Mouse (Mus musculus) cerebellum, adult 11 months (tissue): ENCODE measurements at regions not wholly inside any gene's neighbourhood (a gene's known extent, or its start where the extent isn't known, plus 50 kb on each side); places are given as distances from the start of the nearest gene placed in this dataset.
A peak's percentile ranks its signal among the peaks of the same experiment; 100 is the strongest.

Experiments used
- DNase-seq: peaks from one replicate; pipeline ENCODE4 v3.0.0; 2022

- DNase-seq, result no peak
Observed at GRCm38 (mm10) chr15:62325451-62326290, 1402.9 kb upstream of the A1bg start.

- no peak for DNase-seq
Observed at GRCm38 (mm10) chr15:62320966-62321365, 1398.2 kb upstream of the A1bg start.

DNA sequence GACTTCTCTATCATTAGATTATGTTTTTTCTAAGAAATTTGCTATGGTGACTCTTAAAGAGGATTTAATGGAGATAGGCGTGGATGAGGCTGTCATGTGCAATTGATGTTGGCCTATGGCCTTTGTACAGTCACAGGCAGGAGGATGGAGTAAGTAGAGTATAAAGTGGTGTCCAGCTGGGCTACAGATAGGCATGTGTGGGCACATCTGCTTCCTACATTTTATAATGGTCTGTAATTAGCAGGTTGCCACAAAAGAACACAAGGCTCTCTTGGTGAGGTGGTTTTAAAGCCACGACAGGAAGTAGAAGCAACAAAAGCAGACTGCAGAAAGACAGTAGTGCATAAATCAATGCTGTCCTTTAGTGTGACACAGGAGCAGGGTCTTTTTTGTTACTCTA is 1391.6 kb upstream of the A1bg start:
- no peak for DNase-seq

- DNase-seq, result no peak
Observed at GRCm38 (mm10) chr15:62302233-62302632, 1379.4 kb upstream of the A1bg start.

DNA sequence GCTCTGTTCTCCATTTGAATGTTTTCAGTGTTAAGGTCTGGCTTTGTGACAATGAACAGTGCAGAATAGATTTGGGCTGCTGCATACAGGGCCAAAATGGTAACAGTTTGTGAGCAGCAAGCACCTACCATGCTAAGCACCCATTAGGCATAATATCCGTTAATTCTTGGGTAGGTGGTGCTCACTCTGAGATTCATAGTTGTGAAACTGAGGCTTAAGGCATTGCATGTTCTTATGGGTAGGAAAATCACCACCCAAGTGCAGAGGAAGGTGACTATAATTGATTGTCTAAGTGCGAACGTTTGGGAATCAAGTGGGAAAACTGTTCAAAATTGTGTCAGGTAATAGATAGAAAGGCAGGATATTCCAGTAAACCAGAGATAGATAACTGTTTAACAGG is 1378.8 kb upstream of the A1bg start:
- no peak for DNase-seq

GRCm38 (mm10) chr15:62297138-62297537 is 1374.3 kb upstream of the A1bg start:
- no peak for DNase-seq

GRCm38 (mm10) chr15:62295233-62295927 is 1372.6 kb upstream of the A1bg start:
- DNase-seq, result peak; percentile 4

DNA sequence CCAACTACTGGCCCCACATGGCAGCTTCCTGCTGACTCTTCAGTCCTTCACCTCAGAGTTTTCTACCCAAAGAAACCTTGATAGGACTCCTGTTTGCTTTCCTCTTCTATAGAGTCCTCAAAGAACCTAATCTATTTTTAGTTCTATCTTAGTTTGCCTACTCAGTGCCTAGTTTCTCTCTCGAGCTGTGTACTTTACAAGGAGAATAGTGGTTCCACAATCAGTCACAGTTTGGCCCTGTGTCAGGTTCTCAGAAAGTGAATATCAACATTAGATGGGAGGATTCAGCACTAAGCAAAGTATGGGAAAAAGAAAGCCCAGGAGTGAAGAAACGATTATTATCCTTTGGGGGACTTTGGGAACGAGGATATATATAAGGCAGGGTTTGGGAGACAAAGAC is 1372.0 kb upstream of the A1bg start:
- no peak for DNase-seq

- no peak for DNase-seq
Observed at GRCm38 (mm10) chr15:62292876-62293275, 1370.1 kb upstream of the A1bg start.

DNA sequence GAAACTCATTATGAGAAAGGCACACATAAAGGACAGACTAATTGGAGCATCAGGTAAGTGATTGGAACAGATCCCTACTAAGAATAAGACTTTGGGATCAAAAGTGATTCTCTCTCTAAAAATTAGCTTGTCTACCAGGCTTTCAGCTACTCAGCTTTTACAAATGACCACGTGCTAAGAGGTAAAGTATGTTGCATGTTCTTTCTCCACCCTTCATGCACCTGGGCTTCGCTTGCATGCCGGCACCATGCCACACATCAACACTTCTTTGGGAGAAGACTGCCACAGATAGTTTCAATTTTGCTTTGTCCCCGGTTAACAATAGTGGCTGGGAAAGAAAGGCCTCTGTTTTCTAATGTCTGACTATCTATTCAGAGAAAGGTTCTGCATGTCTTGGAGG is 1367.9 kb upstream of the A1bg start:
- DNase-seq, result no peak

DNA sequence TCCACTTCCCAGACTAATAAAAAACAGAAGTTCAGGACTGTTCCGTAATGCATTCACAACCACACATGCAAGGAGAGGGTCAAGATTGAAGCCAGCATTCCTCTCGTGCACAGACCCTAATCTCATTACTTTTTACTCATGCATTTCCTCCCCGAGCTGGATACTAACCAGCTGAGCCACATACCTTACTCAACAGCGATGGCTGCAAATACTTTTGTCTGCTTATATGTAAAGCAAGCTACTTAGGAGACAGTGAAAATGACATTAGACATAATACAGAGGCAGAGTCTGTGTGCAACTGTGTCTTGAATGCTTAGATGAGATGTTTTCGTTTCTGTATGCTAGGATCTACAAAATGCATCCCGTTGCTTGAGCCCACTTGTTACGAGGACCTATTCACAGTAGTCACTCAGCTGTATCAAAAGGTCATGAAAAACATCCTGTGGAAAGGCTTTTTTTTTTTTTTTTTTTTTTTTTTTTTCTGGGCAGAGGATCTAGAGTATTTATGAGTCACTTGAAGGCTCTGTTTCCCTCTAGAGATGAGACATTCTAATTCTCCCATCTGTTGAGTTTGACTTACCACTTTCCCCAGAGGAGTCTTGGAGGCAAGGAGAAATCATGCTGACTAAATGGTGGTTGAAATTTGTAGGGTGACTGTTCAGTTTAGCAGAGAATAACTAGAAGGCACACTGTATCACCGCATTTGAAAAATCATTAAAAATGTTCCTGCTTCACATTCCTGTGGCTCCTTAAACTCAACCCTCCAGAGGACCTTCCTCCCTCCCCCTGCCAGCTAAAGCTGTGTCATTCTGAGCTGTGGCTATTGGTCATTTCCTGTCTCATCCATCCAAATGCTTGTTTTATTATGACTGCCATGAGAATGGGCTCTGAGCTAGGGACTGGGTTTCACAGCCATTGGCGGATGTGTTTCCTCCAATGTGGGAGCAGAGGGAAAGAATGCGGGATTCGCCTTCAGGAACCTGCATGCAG is 1364.1 kb upstream of the A1bg start:
- no peak for DNase-seq

- no peak for DNase-seq
Observed at GRCm38 (mm10) chr15:62284606-62285531, 1362.1 kb upstream of the A1bg start.

GRCm38 (mm10) chr15:62283661-62284429 is 1361.0 kb upstream of the A1bg start:
- no peak for DNase-seq

- no peak for DNase-seq
Observed at GRCm38 (mm10) chr15:62282646-62283045, 1359.8 kb upstream of the A1bg start.

DNA sequence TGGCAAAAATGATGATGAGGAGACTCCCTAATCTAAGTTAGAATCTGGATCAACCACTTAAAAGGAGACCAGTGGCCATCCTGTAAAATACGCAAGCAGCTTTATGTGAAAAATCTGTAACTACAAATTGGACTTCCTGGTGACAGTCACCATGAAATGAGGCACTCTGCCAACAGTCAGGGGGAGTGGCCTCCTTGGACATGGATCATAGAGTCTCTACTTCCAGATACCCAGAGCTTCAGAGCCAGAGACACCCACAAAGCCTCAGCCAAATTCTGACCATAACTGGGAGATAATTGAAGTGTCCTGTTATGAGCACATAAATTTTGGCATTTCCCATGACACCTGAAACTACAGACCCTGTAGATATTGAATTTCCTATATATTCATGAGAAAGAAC is 1359.3 kb upstream of the A1bg start:
- DNase-seq, result no peak

- no peak for DNase-seq
Observed at GRCm38 (mm10) chr15:62279526-62279925, 1356.7 kb upstream of the A1bg start.

DNA sequence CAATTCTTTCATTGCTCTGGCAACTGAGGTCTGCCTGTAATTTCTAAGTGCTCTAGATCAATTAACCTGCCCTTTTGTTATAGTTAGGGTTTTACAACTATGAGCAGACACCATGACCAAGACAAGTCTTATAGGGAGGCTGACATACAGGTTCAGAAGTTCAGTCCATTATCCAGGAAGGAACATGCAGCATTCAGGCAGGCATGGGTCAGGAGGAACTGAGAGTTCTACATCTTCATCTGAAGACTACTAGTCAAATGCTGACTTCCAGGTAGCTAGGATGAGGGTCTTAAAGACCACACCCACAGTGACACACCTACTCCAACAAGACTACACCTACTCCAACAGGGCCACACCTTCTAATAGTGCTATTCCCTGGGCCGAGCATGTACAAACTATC is 1352.0 kb upstream of the A1bg start:
- no peak for DNase-seq

GRCm38 (mm10) chr15:62273855-62274488 is 1351.2 kb upstream of the A1bg start:
- no peak for DNase-seq

DNA sequence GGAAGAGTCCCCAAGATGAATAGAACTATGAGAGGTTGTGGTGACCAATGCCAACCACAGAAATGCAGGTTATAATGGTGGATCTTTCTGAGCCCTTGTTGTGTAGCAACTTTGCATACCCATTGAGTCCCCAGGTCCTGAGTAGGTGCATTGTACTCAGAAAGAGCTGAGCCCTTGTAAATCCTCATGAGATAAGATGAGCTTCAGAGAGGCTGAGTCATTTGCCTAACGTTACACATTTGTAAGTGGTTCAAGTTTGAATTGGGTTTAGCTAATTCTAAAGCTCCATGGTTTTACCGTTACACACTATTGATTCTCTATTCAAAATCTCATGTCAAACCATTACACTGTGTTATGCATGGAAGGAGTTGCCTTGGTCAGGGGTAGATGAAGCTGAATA is 1349.9 kb upstream of the A1bg start:
- DNase-seq, result no peak

- DNase-seq, result no peak
Observed at GRCm38 (mm10) chr15:62271428-62271827, 1348.6 kb upstream of the A1bg start.

GRCm38 (mm10) chr15:62268189-62268588 is 1345.4 kb upstream of the A1bg start:
- no peak for DNase-seq
